Comparison of ENCODE assay signal across 8 mouse cellular contexts in the genomic region with DNA sequence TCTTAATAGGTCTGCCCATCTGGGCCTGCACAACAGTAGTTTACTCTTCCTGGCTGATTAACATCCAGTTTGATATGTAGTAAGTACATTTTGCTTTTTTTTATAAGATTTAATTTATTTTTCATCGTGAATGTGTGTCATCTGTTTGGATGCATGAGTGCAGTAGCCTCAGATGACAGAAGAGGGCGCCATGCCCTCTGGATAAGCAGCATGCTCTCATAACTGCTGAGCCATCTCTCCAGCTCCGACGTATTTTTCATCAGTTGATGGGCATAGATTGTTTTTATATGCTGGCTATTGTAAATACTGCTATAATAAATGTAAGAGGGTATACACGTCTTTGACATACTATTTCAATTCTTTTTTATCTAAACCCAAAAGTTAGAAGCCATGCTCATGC. TPM values are rescaled to one million over a fixed set of nuclear protein-coding genes. Genes with fewer than 3 reads are reported as not detected.
DNase-seq lines count a peak whose midpoint lies in the region; ATAC-seq lines count a peak whose summit lies in the region.

No protein-coding gene starts in this region.

- ATAC-seq in frontal cortex, adult (ENCODE audit: low TSS enrichment) = peak; percentile 81
- ATAC-seq in midbrain, embryonic 14.5 days (ENCODE audit: low FRiP score, low TSS enrichment) = no peak
- no peak for ATAC-seq in midbrain, embryonic 16.5 days
- 0 out of 2 replicates have a peak, but pooled peaks have one; percentile 47 for ATAC-seq in monocyte, adult 5-6 weeks (replicated peaks; ENCODE audit: insufficient number of reproducible peaks, low FRiP score, low TSS enrichment, poor library complexity, severe bottlenecking)
- no peak; the same call in 1 of the 2 replicates for ATAC-seq in forebrain, embryonic 13.5 days

- no peak overlapping the region for H3K9ac ChIP-seq in midbrain, embryonic 14.5 days (replicated peaks; ENCODE audit: low read length)
- H3K9ac ChIP-seq in midbrain, embryonic 16.5 days (ENCODE audit: low read depth, low read length) = no peak overlapping the region
- H3K9ac ChIP-seq in forebrain, embryonic 13.5 days = no peak overlapping the region

- H3K4me3 ChIP-seq in midbrain, embryonic 14.5 days (replicated peaks; ENCODE audit: low read depth, low read length) = no peak overlapping the region
- no peak overlapping the region for H3K4me3 ChIP-seq in midbrain, embryonic 16.5 days (ENCODE audit: low read depth, low read length)
- no peak overlapping the region for H3K4me3 ChIP-seq in forebrain, embryonic 13.5 days

- H3K9me3 ChIP-seq in midbrain, embryonic 14.5 days (ENCODE audit: control insufficient read depth, low read length) = no peaks in the 10 kb centered on the region
- H3K9me3 ChIP-seq in midbrain, embryonic 16.5 days (replicated peaks; ENCODE audit: control insufficient read depth, low read length, poor library complexity, severe bottlenecking) = no peaks in the 10 kb centered on the region
- H3K9me3 ChIP-seq in forebrain, embryonic 13.5 days (replicated peaks) = no peaks in the 10 kb centered on the region

- H3K4me1 ChIP-seq in midbrain, embryonic 14.5 days (ENCODE audit: control insufficient read depth, insufficient read depth, low read length) = no peaks in the 10 kb centered on the region
- no peaks in the 10 kb centered on the region for H3K4me1 ChIP-seq in midbrain, embryonic 16.5 days (ENCODE audit: control insufficient read depth, insufficient read depth, low read length)
- no peaks in the 10 kb centered on the region for H3K4me1 ChIP-seq in forebrain, embryonic 13.5 days

- H3K4me2 ChIP-seq in midbrain, embryonic 14.5 days (ENCODE audit: low read length) = no peak overlapping the region
- H3K4me2 ChIP-seq in midbrain, embryonic 16.5 days (ENCODE audit: low read length) = no peak overlapping the region
- no peak overlapping the region for H3K4me2 ChIP-seq in forebrain, embryonic 13.5 days

- H3K27ac ChIP-seq in midbrain, embryonic 14.5 days (replicated peaks; ENCODE audit: low read depth, low read length) = no peak overlapping the region
- H3K27ac ChIP-seq in midbrain, embryonic 16.5 days (ENCODE audit: low read length) = no peak overlapping the region
- no peak overlapping the region for H3K27ac ChIP-seq in forebrain, embryonic 13.5 days

- WGBS in midbrain, embryonic 14.5 days = 33% methylated on average over 5 of the region's 5 CpGs
- 39% methylated on average over 5 of the region's 5 CpGs for WGBS in midbrain, embryonic 16.5 days
- 37% methylated on average over 5 of the region's 5 CpGs for WGBS in forebrain, embryonic 13.5 days

- DNase-seq in frontal cortex, postnatal 14 days (ENCODE audit: low spot score in 2 of 2) = no peak
- DNase-seq in midbrain, embryonic 14.5 days = peak; percentile 68
- DNase-seq in adrenal gland, postnatal 25 days = peak; percentile 46
- DNase-seq in induced T-regulatory cell, adult 2 months (ENCODE audit: low read depth) = peak; percentile 86

- no peaks in the 10 kb centered on the region for H3K27me3 ChIP-seq in midbrain, embryonic 14.5 days (ENCODE audit: control insufficient read depth, insufficient read depth, low read length)
- no peaks in the 10 kb centered on the region for H3K27me3 ChIP-seq in midbrain, embryonic 16.5 days (ENCODE audit: control insufficient read depth, insufficient read depth, low read depth, low read length)
- no peaks in the 10 kb centered on the region for H3K27me3 ChIP-seq in forebrain, embryonic 13.5 days

- H3K36me3 ChIP-seq in midbrain, embryonic 14.5 days (ENCODE audit: control insufficient read depth, insufficient read depth, low read length) = no peaks in the 10 kb centered on the region
- no peaks in the 10 kb centered on the region for H3K36me3 ChIP-seq in midbrain, embryonic 16.5 days (ENCODE audit: control insufficient read depth, insufficient read depth, low read length)
- no peaks in the 10 kb centered on the region for H3K36me3 ChIP-seq in forebrain, embryonic 13.5 days (ENCODE audit: poor library complexity, severe bottlenecking)

RNA-seq across cellular contexts. Expression of a gene that starts 29.3 kb away (rescaled TPM):
- polyA plus RNA-seq in midbrain, embryonic 14.5 days (2014; fragmentation: Nextera tagmentation; extraction: Ambion mirVana) = 18.0 and 22.7 TPM in 2 replicates
- polyA plus RNA-seq in midbrain, embryonic 16.5 days (2015; fragmentation: Nextera tagmentation; extraction: Ambion mirVana) = 15.7 and 17.0 TPM in 2 replicates
- 38.4 and 42.5 TPM in 2 replicates for total RNA-seq in adrenal gland, postnatal 25 days (2021)
- total RNA-seq in monocyte, adult 5-6 weeks (2017) = 144 to 172 TPM (median 153 TPM) in 3 replicates
- 3.4 and 5.4 TPM in 2 replicates for polyA plus RNA-seq in forebrain, embryonic 13.5 days (2015; fragmentation: Nextera tagmentation; extraction: Ambion mirVana)

RNA-seq across cellular contexts. Expression of a gene that starts 35.0 kb away (rescaled TPM):
- 0.24 TPM in 1 of 2 replicates, not detected in the other for polyA plus RNA-seq in midbrain, embryonic 14.5 days (2014; fragmentation: Nextera tagmentation; extraction: Ambion mirVana)
- not detected in 2 replicates for polyA plus RNA-seq in midbrain, embryonic 16.5 days (2015; fragmentation: Nextera tagmentation; extraction: Ambion mirVana)
- not detected in 2 replicates for total RNA-seq in adrenal gland, postnatal 25 days (2021)
- 3.1 to 10.1 TPM (median 3.6 TPM) in 3 replicates for total RNA-seq in monocyte, adult 5-6 weeks (2017)
- polyA plus RNA-seq in forebrain, embryonic 13.5 days (2015; fragmentation: Nextera tagmentation; extraction: Ambion mirVana) = not detected in 2 replicates

RNA-seq across cellular contexts. Expression of a gene that starts 58.2 kb away (rescaled TPM):
- 9.0 and 13.3 TPM in 2 replicates for polyA plus RNA-seq in midbrain, embryonic 14.5 days (2014; fragmentation: Nextera tagmentation; extraction: Ambion mirVana)
- 10.7 and 11.1 TPM in 2 replicates for polyA plus RNA-seq in midbrain, embryonic 16.5 days (2015; fragmentation: Nextera tagmentation; extraction: Ambion mirVana)
- total RNA-seq in adrenal gland, postnatal 25 days (2021) = 32.4 and 32.8 TPM in 2 replicates
- total RNA-seq in monocyte, adult 5-6 weeks (2017) = 56.4 to 63.7 TPM (median 61.5 TPM) in 3 replicates
- polyA plus RNA-seq in forebrain, embryonic 13.5 days (2015; fragmentation: Nextera tagmentation; extraction: Ambion mirVana) = 11.1 and 11.8 TPM in 2 replicates

Comparison
In these comparisons a context has a peak if more than half of its experiments do, and no peak if none do; other contexts are left out.
1. ATAC-seq: peak in frontal cortex, adult (single experiment) and monocyte, adult 5-6 weeks (single experiment); none in midbrain, embryonic 14.5 days (single experiment), midbrain, embryonic 16.5 days (single experiment) and forebrain, embryonic 13.5 days (single experiment).
2. DNase-seq: peak in midbrain, embryonic 14.5 days (single experiment), adrenal gland, postnatal 25 days (single experiment) and induced T-regulatory cell, adult 2 months (single experiment); none in frontal cortex, postnatal 14 days (0 of 2).